ENCODE assay signal across 8 mouse cellular contexts in genomic region chr13:64248775-64249524, GRCm38 (mm10). TPM values are rescaled to one million over a fixed set of nuclear protein-coding genes. Genes with fewer than 3 reads are reported as not detected.
DNase-seq lines count a peak whose midpoint lies in the region; ATAC-seq and TF ChIP-seq lines count a peak whose summit lies in the region.

No protein-coding gene starts in this region.

- H3K4me3 ChIP-seq in E14TG2a.4 (replicated peaks; ENCODE audit: low read length), result peak overlapping the region; percentile 78
- H3K4me3 ChIP-seq in forebrain, embryonic 12.5 days (replicated peaks), result peak overlapping the region; percentile 43
- peak overlapping the region; percentile 72 for H3K4me3 ChIP-seq in heart, postnatal 0 days (ENCODE audit: low read depth, low read length)
- H3K4me3 ChIP-seq in liver, postnatal 0 days (ENCODE audit: low read depth, low read length), result peak overlapping the region; percentile 70
- peak overlapping the region; percentile 51 for H3K4me3 ChIP-seq in neural tube, embryonic 13.5 days
- peak overlapping the region; percentile 78 for H3K4me3 ChIP-seq in testis, adult 2 months (ENCODE audit: control insufficient read depth, low read depth, low read length)

- H3K27me3 ChIP-seq in E14TG2a.4 (ENCODE audit: insufficient read depth, low read length), result 0 out of 2 replicates have a peak, but pooled peaks cover 3% of the 10 kb centered on the region
- no peaks in the 10 kb centered on the region for H3K27me3 ChIP-seq in forebrain, embryonic 12.5 days
- H3K27me3 ChIP-seq in heart, postnatal 0 days (ENCODE audit: control insufficient read depth, insufficient read depth, low read length), result no peaks in the 10 kb centered on the region
- H3K27me3 ChIP-seq in liver, postnatal 0 days (ENCODE audit: insufficient read depth, low read length), result no peaks in the 10 kb centered on the region
- H3K27me3 ChIP-seq in neural tube, embryonic 13.5 days, result no peaks in the 10 kb centered on the region
- no peaks in the 10 kb centered on the region for H3K27me3 ChIP-seq in testis, adult 2 months (ENCODE audit: control insufficient read depth, insufficient read depth, low read length)

- TF ChIP-seq POLR2A in testis, adult 2 months (IDR thresholded peaks at IDR 0.05; ENCODE audit: control insufficient read depth, low read depth, low read length), result peak; percentile 16; the same call in 1 of the 2 replicates

- peak; percentile 67 for TF ChIP-seq CTCF in E14TG2a.4 (conservative IDR thresholded peaks at IDR 0.05; ENCODE audit: low read length)
- TF ChIP-seq CTCF in heart, postnatal 0 days (IDR thresholded peaks at IDR 0.05; ENCODE audit: low read depth), result peak; percentile 93
- peak; percentile 98 for TF ChIP-seq CTCF in liver, postnatal 0 days (IDR thresholded peaks at IDR 0.05; ENCODE audit: low read depth)
- peak; percentile 94 for TF ChIP-seq CTCF in testis, adult 2 months (IDR thresholded peaks at IDR 0.05; ENCODE audit: control insufficient read depth, insufficient read depth, insufficient replicate concordance, low read depth, low read length)

- H3K36me3 ChIP-seq in E14TG2a.4 (ENCODE audit: insufficient read depth, low read length), result no peaks in the 10 kb centered on the region
- H3K36me3 ChIP-seq in forebrain, embryonic 12.5 days (replicated peaks), result no peaks in the 10 kb centered on the region
- no peaks in the 10 kb centered on the region for H3K36me3 ChIP-seq in heart, postnatal 0 days (replicated peaks; ENCODE audit: control insufficient read depth, insufficient read depth, low read length)
- H3K36me3 ChIP-seq in liver, postnatal 0 days (replicated peaks; ENCODE audit: insufficient read depth, low read length), result no peaks in the 10 kb centered on the region
- H3K36me3 ChIP-seq in neural tube, embryonic 13.5 days, result no peaks in the 10 kb centered on the region
- no peaks in the 10 kb centered on the region for H3K36me3 ChIP-seq in testis, adult 2 months (ENCODE audit: control insufficient read depth, insufficient read depth, low read length)

- no peak for TF ChIP-seq EP300 in heart, postnatal 0 days (IDR thresholded peaks at IDR 0.05; ENCODE audit: low read depth)
- TF ChIP-seq EP300 in liver, postnatal 0 days (IDR thresholded peaks at IDR 0.05; ENCODE audit: low read depth), result no peak

- peak overlapping the region; percentile 56 for H3K9ac ChIP-seq in forebrain, embryonic 12.5 days
- peak overlapping the region; percentile 70 for H3K9ac ChIP-seq in heart, postnatal 0 days (replicated peaks; ENCODE audit: low read depth, low read length)
- peak overlapping the region; percentile 72 for H3K9ac ChIP-seq in liver, postnatal 0 days (replicated peaks)
- H3K9ac ChIP-seq in neural tube, embryonic 13.5 days, result peak overlapping the region; percentile 73

- DNase-seq in c-Kit-positive CD71-positive TER-119-positive erythroid progenitor cells, embryonic 14.5 days (ENCODE audit: low spot score), result peak; percentile 74
- peak; percentile 73 for DNase-seq in heart, postnatal 0 days (ENCODE audit: low spot score)
- DNase-seq in kidney, postnatal 4 days, result peak; percentile 93 to 94
- DNase-seq in liver, postnatal 0 days, result peak; percentile 91

- peak overlapping the region; percentile 70 for H3K4me2 ChIP-seq in forebrain, embryonic 12.5 days
- H3K4me2 ChIP-seq in heart, postnatal 0 days (ENCODE audit: low read depth, low read length), result peak overlapping the region; percentile 90
- H3K4me2 ChIP-seq in liver, postnatal 0 days (ENCODE audit: low read depth, low read length), result peak overlapping the region; percentile 97
- peak overlapping the region; percentile 93 for H3K4me2 ChIP-seq in neural tube, embryonic 13.5 days

- WGBS in forebrain, embryonic 12.5 days, result 9% methylated on average over 22 of the region's 22 CpGs
- 5% methylated on average over 22 of the region's 22 CpGs for WGBS in heart, postnatal 0 days
- WGBS in liver, postnatal 0 days (ENCODE audit: insufficient replicate concordance), result 5% methylated on average over 22 of the region's 22 CpGs
- 9% methylated on average over 22 of the region's 22 CpGs for WGBS in neural tube, embryonic 13.5 days

- peaks cover 56% of the 10 kb centered on the region for H3K4me1 ChIP-seq in E14TG2a.4 (replicated peaks; ENCODE audit: low read depth, low read length)
- H3K4me1 ChIP-seq in forebrain, embryonic 12.5 days, result peaks cover 11% of the 10 kb centered on the region
- H3K4me1 ChIP-seq in heart, postnatal 0 days (ENCODE audit: control insufficient read depth, insufficient read depth), result no peaks in the 10 kb centered on the region
- peaks cover 11% of the 10 kb centered on the region for H3K4me1 ChIP-seq in liver, postnatal 0 days (ENCODE audit: insufficient read depth)
- H3K4me1 ChIP-seq in neural tube, embryonic 13.5 days (replicated peaks), result peaks cover 11% of the 10 kb centered on the region
- H3K4me1 ChIP-seq in testis, adult 2 months (ENCODE audit: control insufficient read depth, insufficient read depth, low read length), result peaks cover 6% of the 10 kb centered on the region

- ATAC-seq in forebrain, embryonic 12.5 days (ENCODE audit: low FRiP score), result peak; percentile 87
- peak; percentile 88 for ATAC-seq in heart, postnatal 0 days (ENCODE audit: insufficient read depth, low read depth)
- peak; percentile 83 for ATAC-seq in liver, postnatal 0 days
- peak; percentile 84 for ATAC-seq in neural tube, embryonic 13.5 days (ENCODE audit: low read depth)

- no peaks in the 10 kb centered on the region for H3K9me3 ChIP-seq in E14TG2a.4 (ENCODE audit: low read length)
- no peaks in the 10 kb centered on the region for H3K9me3 ChIP-seq in forebrain, embryonic 12.5 days
- no peaks in the 10 kb centered on the region for H3K9me3 ChIP-seq in heart, postnatal 0 days (replicated peaks; ENCODE audit: control insufficient read depth, low read length)
- H3K9me3 ChIP-seq in liver, postnatal 0 days (ENCODE audit: low read length), result no peaks in the 10 kb centered on the region
- H3K9me3 ChIP-seq in neural tube, embryonic 13.5 days, result no peaks in the 10 kb centered on the region

- H3K27ac ChIP-seq in forebrain, embryonic 12.5 days, result no peak overlapping the region
- H3K27ac ChIP-seq in heart, postnatal 0 days (ENCODE audit: low read depth), result peak overlapping the region; percentile 75
- H3K27ac ChIP-seq in liver, postnatal 0 days (ENCODE audit: low read depth), result peak overlapping the region; percentile 84
- H3K27ac ChIP-seq in neural tube, embryonic 13.5 days (replicated peaks), result no peak overlapping the region
- peak overlapping the region; percentile 44; the same call in 1 of the 2 replicates for H3K27ac ChIP-seq in testis, adult 2 months (ENCODE audit: control insufficient read depth, insufficient read depth, low read depth, low read length)

RNA-seq across cellular contexts. Expression of gene Cdc14b, which starts 26.1 kb away (rescaled TPM):
- 8.3 and 11.2 TPM in 2 replicates for polyA plus RNA-seq in forebrain, embryonic 12.5 days (2016; fragmentation: Nextera tagmentation; extraction: Ambion mirVana)
- total RNA-seq in heart, postnatal 0 days (2014; rRNA removed; ENCODE audit: low replicate concordance), result 5.6 and 12.3 TPM in 2 replicates
- 7.6 and 11.6 TPM in 2 replicates for polyA plus RNA-seq in heart, postnatal 0 days (2015; fragmentation: Nextera tagmentation; extraction: Ambion mirVana)
- 4.5 and 5.3 TPM in 2 replicates for polyA plus RNA-seq in liver, postnatal 0 days (2015; fragmentation: Nextera tagmentation; extraction: Ambion mirVana)
- 3.4 and 4.6 TPM in 2 replicates for polyA plus RNA-seq in neural tube, embryonic 13.5 days (2015; fragmentation: Nextera tagmentation; extraction: Ambion mirVana)
- polyA plus RNA-seq in testis, adult 2 months (2012; rRNA removed), result 55.6 and 60.4 TPM in 2 replicates

Comparison
In these comparisons a context has a peak if more than half of its experiments do, and no peak if none do; other contexts are left out.
1. H3K27ac ChIP-seq: peak in heart, postnatal 0 days (single experiment), liver, postnatal 0 days (single experiment) and testis, adult 2 months (single experiment); none in forebrain, embryonic 12.5 days (single experiment) and neural tube, embryonic 13.5 days (single experiment).
2. Peak in every context shown above with its lines, with median percentiles within 50 percentile points of each other: H3K4me3 ChIP-seq, CTCF ChIP-seq, DNase-seq, ATAC-seq, H3K4me2 ChIP-seq and H3K9ac ChIP-seq.